Mouse (Mus musculus): ENCODE results near the gene Zfp661.

GRCm38 (mm10) chr2:127549711-127550110 lies 37.2 kb downstream of the Zfp661 start:
- TF ChIP-seq CTCF (IDR thresholded peaks at IDR 0.05; ENCODE audit: borderline replicate concordance, control insufficient read depth, extremely low read depth, insufficient read depth, low read length, poor library complexity) (no peak), POLR2A (IDR thresholded peaks at IDR 0.05; ENCODE audit: control insufficient read depth, extremely low read depth, insufficient read depth, low read length, poor library complexity) (no peak)
